Mouse (Mus musculus): ENCODE data around the gene Prss12. TPM values are rescaled to one million over a fixed set of nuclear protein-coding genes. Genes with fewer than 3 reads are reported as not detected.

The Prss12 gene
- polyA plus RNA-seq, 1 experiment from 2014 or later = 11.5 TPM

GRCm38 (mm10) chr3:123447538-123448059 is 886 bp downstream of the Prss12 start:
- 9% methylated on average over 13 of the region's 13 CpGs for WGBS
- H3K36me3 ChIP-seq (ENCODE audit: insufficient read depth) = no peaks in the 10 kb centered on the region
- H3K4me2 ChIP-seq = peak overlapping the region; percentile 100
- H3K27me3 ChIP-seq (ENCODE audit: insufficient read depth, low read length) = peaks cover 30% of the 10 kb centered on the region
- H3K27ac ChIP-seq (ENCODE audit: low read depth) = no peak overlapping the region
- H3K9me3 ChIP-seq (ENCODE audit: low read depth, low read length) = no peaks in the 10 kb centered on the region
- no peaks in the 10 kb centered on the region for H3K4me1 ChIP-seq (ENCODE audit: insufficient read depth)
- DNase-seq (no peak), ATAC-seq (ENCODE audit: insufficient read depth) (peak; percentile 32; the same call in 1 of the 2 replicates)
- no peak for TF ChIP-seq CTCF (IDR thresholded peaks at IDR 0.05; ENCODE audit: low read depth)
- peak overlapping the region; percentile 70 for H3K4me3 ChIP-seq (ENCODE audit: low read depth, low read length)
- H3K9ac ChIP-seq = peak overlapping the region; percentile 71

GRCm38 (mm10) chr3:123448096-123448495 is 1.4 kb downstream of the Prss12 start:
- H3K4me3 ChIP-seq (ENCODE audit: low read depth, low read length) = peak overlapping the region; percentile 70
- H3K27me3 ChIP-seq (ENCODE audit: insufficient read depth, low read length) = peaks cover 30% of the 10 kb centered on the region
- WGBS = 9% methylated on average over 10 of the region's 10 CpGs
- 0 out of 2 replicates have a peak, but pooled peaks have one; percentile 42 for ATAC-seq (ENCODE audit: insufficient read depth)
- H3K27ac ChIP-seq (ENCODE audit: low read depth) = no peak overlapping the region
- H3K9me3 ChIP-seq (ENCODE audit: low read depth, low read length) = no peaks in the 10 kb centered on the region
- H3K36me3 ChIP-seq (ENCODE audit: insufficient read depth) = no peaks in the 10 kb centered on the region
- peak; percentile 61 for DNase-seq
- no peak for TF ChIP-seq CTCF (IDR thresholded peaks at IDR 0.05; ENCODE audit: low read depth)
- H3K9ac ChIP-seq = no peak overlapping the region
- H3K4me1 ChIP-seq (ENCODE audit: insufficient read depth) = no peaks in the 10 kb centered on the region
- peak overlapping the region; percentile 100 for H3K4me2 ChIP-seq

GRCm38 (mm10) chr3:123450107-123450506 is 3.4 kb downstream of the Prss12 start:
- H3K9ac ChIP-seq = no peak overlapping the region
- no peaks in the 10 kb centered on the region for H3K9me3 ChIP-seq (ENCODE audit: low read depth, low read length)
- H3K27me3 ChIP-seq (ENCODE audit: insufficient read depth, low read length) = peaks cover 26% of the 10 kb centered on the region
- no peak overlapping the region for H3K4me3 ChIP-seq (ENCODE audit: low read depth, low read length)
- no peak overlapping the region for H3K4me2 ChIP-seq
- TF ChIP-seq CTCF (IDR thresholded peaks at IDR 0.05; ENCODE audit: low read depth) = no peak
- WGBS = 37% methylated on average over 6 of the region's 6 CpGs
- DNase-seq (peak; percentile 79), ATAC-seq (ENCODE audit: insufficient read depth) (peak; percentile 55)
- H3K4me1 ChIP-seq (ENCODE audit: insufficient read depth) = no peaks in the 10 kb centered on the region
- no peaks in the 10 kb centered on the region for H3K36me3 ChIP-seq (ENCODE audit: insufficient read depth)
- H3K27ac ChIP-seq (ENCODE audit: low read depth) = no peak overlapping the region

- 54% methylated on average over 6 of the region's 6 CpGs for WGBS
- Histone ChIP-seq H3K4me1 (ENCODE audit: insufficient read depth) (no peaks in the 10 kb centered on the region), H3K36me3 (ENCODE audit: insufficient read depth) (no peaks in the 10 kb centered on the region), H3K9ac (no peak overlapping the region), H3K9me3 (ENCODE audit: low read depth, low read length) (no peaks in the 10 kb centered on the region), H3K4me3 (ENCODE audit: low read depth, low read length) (no peak overlapping the region), H3K27ac (ENCODE audit: low read depth) (no peak overlapping the region), H3K27me3 (ENCODE audit: insufficient read depth, low read length) (0 out of 2 replicates have a peak, but pooled peaks cover 1% of the 10 kb centered on the region), H3K4me2 (no peak overlapping the region)
- DNase-seq = no peak
- TF ChIP-seq CTCF (IDR thresholded peaks at IDR 0.05; ENCODE audit: low read depth) = no peak
- no peak for ATAC-seq (ENCODE audit: insufficient read depth)
Observed at GRCm38 (mm10) chr3:123452904-123453303, 6.2 kb downstream of the Prss12 start.

- H3K36me3 ChIP-seq (ENCODE audit: insufficient read depth) = no peaks in the 10 kb centered on the region
- no peaks in the 10 kb centered on the region for H3K4me1 ChIP-seq (ENCODE audit: insufficient read depth)
- H3K9me3 ChIP-seq (ENCODE audit: low read depth, low read length) = no peaks in the 10 kb centered on the region
- no peak overlapping the region for H3K4me3 ChIP-seq (ENCODE audit: low read depth, low read length)
- no peak overlapping the region for H3K9ac ChIP-seq
- ATAC-seq (ENCODE audit: insufficient read depth) (no peak), DNase-seq (no peak)
- H3K27me3 ChIP-seq (ENCODE audit: insufficient read depth, low read length) = no peaks in the 10 kb centered on the region
- no peak overlapping the region for H3K4me2 ChIP-seq
- no peak for TF ChIP-seq CTCF (IDR thresholded peaks at IDR 0.05; ENCODE audit: low read depth)
- WGBS = 32% methylated on average over 1 of the region's 1 CpGs
- no peak overlapping the region for H3K27ac ChIP-seq (ENCODE audit: low read depth)
Observed at GRCm38 (mm10) chr3:123459492-123459891, 12.8 kb downstream of the Prss12 start.

DNA sequence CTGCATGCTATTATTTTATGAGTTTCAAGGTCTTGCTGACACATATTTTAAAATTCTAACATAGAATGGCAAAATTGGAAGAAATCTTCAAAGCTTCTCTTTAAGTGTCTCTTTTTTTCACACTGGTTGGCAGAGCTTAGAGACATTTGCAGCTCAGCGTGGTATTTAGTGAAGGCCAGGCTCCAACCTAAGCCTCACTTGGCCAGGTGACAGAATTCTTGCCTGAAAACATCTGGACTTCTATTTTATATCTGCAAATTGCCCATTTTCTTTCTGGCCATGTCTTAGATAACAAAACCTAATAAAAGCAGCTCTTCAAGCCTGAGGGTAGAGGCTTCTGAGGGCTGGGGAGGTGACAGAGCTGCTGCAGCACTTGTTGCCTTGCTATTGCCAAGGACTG is 13.7 kb downstream of the Prss12 start:
- no peak overlapping the region for H3K9ac ChIP-seq
- no peak overlapping the region for H3K27ac ChIP-seq (ENCODE audit: low read depth)
- ATAC-seq (ENCODE audit: insufficient read depth) = no peak
- WGBS = 45% methylated on average over 1 of the region's 1 CpGs
- no peaks in the 10 kb centered on the region for H3K36me3 ChIP-seq (ENCODE audit: insufficient read depth)
- H3K4me2 ChIP-seq = no peak overlapping the region
- DNase-seq = no peak
- H3K9me3 ChIP-seq (ENCODE audit: low read depth, low read length) = no peaks in the 10 kb centered on the region
- no peak for TF ChIP-seq CTCF (IDR thresholded peaks at IDR 0.05; ENCODE audit: low read depth)
- no peaks in the 10 kb centered on the region for H3K4me1 ChIP-seq (ENCODE audit: insufficient read depth)
- no peaks in the 10 kb centered on the region for H3K27me3 ChIP-seq (ENCODE audit: insufficient read depth, low read length)
- H3K4me3 ChIP-seq (ENCODE audit: low read depth, low read length) = no peak overlapping the region

- Histone ChIP-seq H3K9ac (no peak overlapping the region), H3K4me3 (ENCODE audit: low read depth, low read length) (no peak overlapping the region), H3K4me1 (ENCODE audit: insufficient read depth) (no peaks in the 10 kb centered on the region), H3K4me2 (no peak overlapping the region), H3K27ac (ENCODE audit: low read depth) (no peak overlapping the region), H3K27me3 (ENCODE audit: insufficient read depth, low read length) (no peaks in the 10 kb centered on the region), H3K36me3 (ENCODE audit: insufficient read depth) (no peaks in the 10 kb centered on the region), H3K9me3 (ENCODE audit: low read depth, low read length) (no peaks in the 10 kb centered on the region)
- ATAC-seq (ENCODE audit: insufficient read depth) (no peak), DNase-seq (no peak)
- TF ChIP-seq CTCF (IDR thresholded peaks at IDR 0.05; ENCODE audit: low read depth) = no peak
- WGBS = 74% methylated on average over 6 of the region's 6 CpGs
Observed at GRCm38 (mm10) chr3:123462264-123462663, 15.6 kb downstream of the Prss12 start.
